In genomic region chr17:36158264-36158663, GRCm38 (mm10) we compare ENCODE assay signal across 11 mouse cellular contexts. TPM values are rescaled to one million over a fixed set of nuclear protein-coding genes. Genes with fewer than 3 reads are reported as not detected.
DNase-seq lines count a peak whose midpoint lies in the region; ATAC-seq and TF ChIP-seq lines count a peak whose summit lies in the region.
"Not testable (repeated sequence)": the region's sequence is repeated elsewhere in the genome, so short reads cannot be mapped to it uniquely, and the experiment has no call there.
"Had no signal": no experiment of that assay in that cellular context is flagged by ENCODE, and none has a peak within 500 bp of the region (broad histone marks: within the 10 kb centered on the region; RNA-seq: fewer than 3 reads in every experiment).

No protein-coding gene starts in this region.

- H3K36me3 ChIP-seq in embryonic facial prominence, embryonic 10.5 days (replicated peaks); forebrain, embryonic 14.5 days (ENCODE audit: control insufficient read depth, insufficient read depth, low read length); heart, embryonic 14.5 days (ENCODE audit: control insufficient read depth, insufficient read depth, low read length); hindbrain, embryonic 15.5 days; kidney, embryonic 16.5 days (ENCODE audit: insufficient read depth, low read length); lung, embryonic 15.5 days; midbrain, embryonic 16.5 days (ENCODE audit: control insufficient read depth, insufficient read depth, low read length); stomach, postnatal 0 days (ENCODE audit: control insufficient read depth, insufficient read depth, low read length): not testable (repeated sequence)

- peak overlapping the region; percentile 49; the same call in 1 of the 2 replicates for H3K4me3 ChIP-seq in embryonic facial prominence, embryonic 10.5 days
- 0 out of 2 replicates have a peak overlapping the region, but pooled peaks have one; percentile 20 for H3K4me3 ChIP-seq in forebrain, embryonic 14.5 days (ENCODE audit: low read depth, low read length)
- H3K4me3 ChIP-seq in heart, embryonic 14.5 days (ENCODE audit: control insufficient read depth in 1 of 2, insufficient read depth in 1 of 2, low read depth in 1 of 2, low read length in 2 of 2): peak overlapping the region; percentile 31 to 40
- peak overlapping the region; percentile 22 for H3K4me3 ChIP-seq in hindbrain, embryonic 15.5 days
- peak overlapping the region; percentile 33; the same call in 1 of the 2 replicates for H3K4me3 ChIP-seq in kidney, embryonic 16.5 days (ENCODE audit: low read length)
- H3K4me3 ChIP-seq in lung, embryonic 15.5 days: peak overlapping the region; percentile 41
- peak overlapping the region; percentile 29; the same call in 1 of the 2 replicates for H3K4me3 ChIP-seq in midbrain, embryonic 16.5 days (ENCODE audit: low read depth, low read length)
- H3K4me3 ChIP-seq in stomach, postnatal 0 days (ENCODE audit: low read depth, low read length): 0 out of 2 replicates have a peak overlapping the region, but pooled peaks have one; percentile 17

- not testable (repeated sequence) for TF ChIP-seq EP300 in stomach, postnatal 0 days (optimal IDR thresholded peaks at IDR 0.05)

- not testable (repeated sequence) for ATAC-seq in forebrain, embryonic 14.5 days; heart, embryonic 14.5 days (ENCODE audit: insufficient number of reproducible peaks, insufficient read depth, low FRiP score, low read depth); hindbrain, embryonic 15.5 days (ENCODE audit: low FRiP score, low read depth); kidney, embryonic 16.5 days (ENCODE audit: low FRiP score, low TSS enrichment); lung, embryonic 15.5 days (ENCODE audit: borderline replicate concordance, extremely low read depth, low FRiP score, low TSS enrichment); midbrain, embryonic 16.5 days; stomach, postnatal 0 days (ENCODE audit: low FRiP score, low TSS enrichment)

- TF ChIP-seq CTCF in stomach, postnatal 0 days (IDR thresholded peaks at IDR 0.05; ENCODE audit: low read depth): not testable (repeated sequence)

- peak overlapping the region; percentile 38 for H3K4me2 ChIP-seq in forebrain, embryonic 14.5 days (ENCODE audit: low read length)
- H3K4me2 ChIP-seq in heart, embryonic 14.5 days (ENCODE audit: low read length): peak overlapping the region; percentile 64
- peak overlapping the region; percentile 61 for H3K4me2 ChIP-seq in hindbrain, embryonic 15.5 days
- not testable (repeated sequence) for H3K4me2 ChIP-seq in kidney, embryonic 16.5 days (replicated peaks; ENCODE audit: low read depth, low read length)
- peak overlapping the region; percentile 59 for H3K4me2 ChIP-seq in lung, embryonic 15.5 days
- peak overlapping the region; percentile 57 for H3K4me2 ChIP-seq in midbrain, embryonic 16.5 days (ENCODE audit: low read length)
- H3K4me2 ChIP-seq in stomach, postnatal 0 days (replicated peaks; ENCODE audit: low read depth): 0 out of 2 replicates have a peak overlapping the region, but pooled peaks have one; percentile 47

- H3K27ac ChIP-seq in embryonic facial prominence, embryonic 10.5 days (replicated peaks); forebrain, embryonic 14.5 days (ENCODE audit: low read depth, low read length); heart, embryonic 14.5 days (replicated peaks in 1 of 2; ENCODE audit: control insufficient read depth in 1 of 2, insufficient read depth in 1 of 2, low read depth in 2 of 2, low read length in 2 of 2); hindbrain, embryonic 15.5 days (replicated peaks); kidney, embryonic 16.5 days (ENCODE audit: low read length); midbrain, embryonic 16.5 days (ENCODE audit: low read length); stomach, postnatal 0 days (replicated peaks): not testable (repeated sequence)
- peak overlapping the region; percentile 69; the same call in 1 of the 2 replicates for H3K27ac ChIP-seq in lung, embryonic 15.5 days

- not testable (repeated sequence) for H3K4me1 ChIP-seq in embryonic facial prominence, embryonic 10.5 days; forebrain, embryonic 14.5 days (ENCODE audit: control insufficient read depth, insufficient read depth, low read length); heart, embryonic 14.5 days (ENCODE audit: control insufficient read depth in 2 of 2, insufficient read depth in 2 of 2, low read length in 2 of 2); kidney, embryonic 16.5 days (ENCODE audit: insufficient read depth, low read length); lung, embryonic 15.5 days; midbrain, embryonic 16.5 days (ENCODE audit: control insufficient read depth, insufficient read depth, low read length); stomach, postnatal 0 days (replicated peaks; ENCODE audit: control insufficient read depth, insufficient read depth)
- peaks cover 10% of the 10 kb centered on the region for H3K4me1 ChIP-seq in hindbrain, embryonic 15.5 days (replicated peaks)

- not testable (repeated sequence) for H3K9me3 ChIP-seq in embryonic facial prominence, embryonic 10.5 days; forebrain, embryonic 14.5 days (replicated peaks; ENCODE audit: control insufficient read depth, low read length); heart, embryonic 14.5 days (ENCODE audit: control insufficient read depth, low read length); hindbrain, embryonic 15.5 days; kidney, embryonic 16.5 days (ENCODE audit: low read length); lung, embryonic 15.5 days; midbrain, embryonic 16.5 days (replicated peaks; ENCODE audit: control insufficient read depth, low read length, poor library complexity, severe bottlenecking); stomach, postnatal 0 days (ENCODE audit: control insufficient read depth, low read length)

- H3K27me3 ChIP-seq in embryonic facial prominence, embryonic 10.5 days (replicated peaks; ENCODE audit: low read depth, poor library complexity, severe bottlenecking): peaks cover 99% of the 10 kb centered on the region
- H3K27me3 ChIP-seq in forebrain, embryonic 14.5 days (replicated peaks; ENCODE audit: control insufficient read depth, insufficient read depth, low read length): peaks cover 33% of the 10 kb centered on the region
- H3K27me3 ChIP-seq in heart, embryonic 14.5 days (ENCODE audit: control insufficient read depth, insufficient read depth, low read length): peaks cover 71% of the 10 kb centered on the region
- H3K27me3 ChIP-seq in hindbrain, embryonic 15.5 days: peaks cover 73% of the 10 kb centered on the region
- H3K27me3 ChIP-seq in kidney, embryonic 16.5 days (ENCODE audit: insufficient read depth, low read length): peaks cover 67% of the 10 kb centered on the region
- peaks cover 47% of the 10 kb centered on the region for H3K27me3 ChIP-seq in lung, embryonic 15.5 days
- peaks cover 38% of the 10 kb centered on the region for H3K27me3 ChIP-seq in midbrain, embryonic 16.5 days (ENCODE audit: control insufficient read depth, insufficient read depth, low read depth, low read length)
- H3K27me3 ChIP-seq in stomach, postnatal 0 days (ENCODE audit: control insufficient read depth, insufficient read depth, low read length): not testable (repeated sequence)

- H3K9ac ChIP-seq in forebrain, embryonic 14.5 days (ENCODE audit: low read length); heart, embryonic 14.5 days (ENCODE audit: low read length); hindbrain, embryonic 15.5 days; kidney, embryonic 16.5 days (replicated peaks; ENCODE audit: low read length); midbrain, embryonic 16.5 days (ENCODE audit: low read depth, low read length); stomach, postnatal 0 days (ENCODE audit: low read length): not testable (repeated sequence)
- H3K9ac ChIP-seq in lung, embryonic 15.5 days: peak overlapping the region; percentile 41; the same call in 1 of the 2 replicates

- DNase-seq in embryonic facial prominence, embryonic 10.5 days (ENCODE audit: low spot score); forebrain, embryonic 14.5 days (ENCODE audit: low spot score); stomach, postnatal 0 days (ENCODE audit: low spot score): not testable (repeated sequence)

- 13% methylated on average over 11 of the region's 11 CpGs for WGBS in embryonic facial prominence, embryonic 10.5 days
- 8% methylated on average over 11 of the region's 11 CpGs for WGBS in forebrain, embryonic 14.5 days
- WGBS in heart, embryonic 14.5 days: 13% methylated on average over 11 of the region's 11 CpGs
- WGBS in hindbrain, embryonic 15.5 days: 10% methylated on average over 11 of the region's 11 CpGs
- WGBS in kidney, embryonic 16.5 days: 9% methylated on average over 11 of the region's 11 CpGs
- 7% methylated on average over 11 of the region's 11 CpGs for WGBS in lung, embryonic 15.5 days
- 11% methylated on average over 11 of the region's 11 CpGs for WGBS in midbrain, embryonic 16.5 days
- whole genome bisulfite sequencing in stomach, postnatal 0 days: 15% methylated on average over 11 of the region's 11 CpGs

RNA-seq across cellular contexts. Expression of gene Gm8909, which starts 10.1 kb away (rescaled TPM):
- polyA plus RNA-seq in embryonic facial prominence, embryonic 10.5 days (2016; fragmentation: Nextera tagmentation; extraction: Ambion mirVana): 0.11 TPM in 1 of 2 replicates, not detected in the other
- polyA plus RNA-seq in forebrain, embryonic 14.5 days (2014; fragmentation: Nextera tagmentation; extraction: Ambion mirVana): not detected in 2 replicates
- polyA plus RNA-seq in heart, embryonic 14.5 days (2014; fragmentation: Nextera tagmentation; extraction: Ambion mirVana): not detected in 2 replicates
- polyA plus RNA-seq in hindbrain, embryonic 15.5 days (2015; fragmentation: Nextera tagmentation; extraction: Ambion mirVana): not detected in 2 replicates
- polyA plus RNA-seq in kidney, embryonic 16.5 days (2015; fragmentation: Nextera tagmentation; extraction: Ambion mirVana): 0.56 TPM in 1 of 2 replicates, not detected in the other
- 35.2 and 39.5 TPM in 2 replicates for polyA plus RNA-seq in lung, embryonic 15.5 days (2015; fragmentation: Nextera tagmentation; extraction: Ambion mirVana)
- polyA plus RNA-seq in midbrain, embryonic 16.5 days (2015; fragmentation: Nextera tagmentation; extraction: Ambion mirVana): not detected in 2 replicates
- polyA plus RNA-seq in stomach, postnatal 0 days (2015; fragmentation: Nextera tagmentation; extraction: Ambion mirVana): 0.16 and 0.22 TPM in 2 replicates
- polyA plus RNA-seq: cerebellum, adult 2 months; liver, embryonic 14.5 days; neural tube, embryonic 14.5 days had no signal

RNA-seq across cellular contexts. Expression of gene Gm7030, which starts 29.0 kb away (rescaled TPM):
- polyA plus RNA-seq in embryonic facial prominence, embryonic 10.5 days (2016; fragmentation: Nextera tagmentation; extraction: Ambion mirVana): not detected in 2 replicates
- not detected in 2 replicates for polyA plus RNA-seq in forebrain, embryonic 14.5 days (2014; fragmentation: Nextera tagmentation; extraction: Ambion mirVana)
- not detected in 2 replicates for polyA plus RNA-seq in heart, embryonic 14.5 days (2014; fragmentation: Nextera tagmentation; extraction: Ambion mirVana)
- polyA plus RNA-seq in hindbrain, embryonic 15.5 days (2015; fragmentation: Nextera tagmentation; extraction: Ambion mirVana): not detected in 2 replicates
- not detected in 2 replicates for polyA plus RNA-seq in kidney, embryonic 16.5 days (2015; fragmentation: Nextera tagmentation; extraction: Ambion mirVana)
- 0.19 TPM in 1 of 2 replicates, not detected in the other for polyA plus RNA-seq in lung, embryonic 15.5 days (2015; fragmentation: Nextera tagmentation; extraction: Ambion mirVana)
- not detected in 2 replicates for polyA plus RNA-seq in midbrain, embryonic 16.5 days (2015; fragmentation: Nextera tagmentation; extraction: Ambion mirVana)
- polyA plus RNA-seq in stomach, postnatal 0 days (2015; fragmentation: Nextera tagmentation; extraction: Ambion mirVana): not detected in 2 replicates
- polyA plus RNA-seq: cerebellum, adult 2 months; liver, embryonic 14.5 days; neural tube, embryonic 14.5 days had no signal

RNA-seq across cellular contexts. Expression of gene H2-T3, which starts 31.8 kb away (rescaled TPM):
- polyA plus RNA-seq in embryonic facial prominence, embryonic 10.5 days (2016; fragmentation: Nextera tagmentation; extraction: Ambion mirVana): not detected in 2 replicates
- polyA plus RNA-seq in forebrain, embryonic 14.5 days (2014; fragmentation: Nextera tagmentation; extraction: Ambion mirVana): not detected in 2 replicates
- not detected in 2 replicates for polyA plus RNA-seq in heart, embryonic 14.5 days (2014; fragmentation: Nextera tagmentation; extraction: Ambion mirVana)
- not detected in 2 replicates for polyA plus RNA-seq in hindbrain, embryonic 15.5 days (2015; fragmentation: Nextera tagmentation; extraction: Ambion mirVana)
- polyA plus RNA-seq in kidney, embryonic 16.5 days (2015; fragmentation: Nextera tagmentation; extraction: Ambion mirVana): not detected in 2 replicates
- 0.59 and 0.71 TPM in 2 replicates for polyA plus RNA-seq in lung, embryonic 15.5 days (2015; fragmentation: Nextera tagmentation; extraction: Ambion mirVana)
- not detected in 2 replicates for polyA plus RNA-seq in midbrain, embryonic 16.5 days (2015; fragmentation: Nextera tagmentation; extraction: Ambion mirVana)
- 0.04 TPM in 1 of 2 replicates, not detected in the other for polyA plus RNA-seq in stomach, postnatal 0 days (2015; fragmentation: Nextera tagmentation; extraction: Ambion mirVana)
- polyA plus RNA-seq: cerebellum, adult 2 months; liver, embryonic 14.5 days; neural tube, embryonic 14.5 days had no signal

RNA-seq across cellular contexts. Expression of gene Gm19684, which starts 36.8 kb away (rescaled TPM):
- not detected in 2 replicates for polyA plus RNA-seq in embryonic facial prominence, embryonic 10.5 days (2016; fragmentation: Nextera tagmentation; extraction: Ambion mirVana)
- polyA plus RNA-seq in forebrain, embryonic 14.5 days (2014; fragmentation: Nextera tagmentation; extraction: Ambion mirVana): not detected in 2 replicates
- polyA plus RNA-seq in heart, embryonic 14.5 days (2014; fragmentation: Nextera tagmentation; extraction: Ambion mirVana): not detected in 2 replicates
- not detected in 2 replicates for polyA plus RNA-seq in hindbrain, embryonic 15.5 days (2015; fragmentation: Nextera tagmentation; extraction: Ambion mirVana)
- not detected in 2 replicates for polyA plus RNA-seq in kidney, embryonic 16.5 days (2015; fragmentation: Nextera tagmentation; extraction: Ambion mirVana)
- not detected in 2 replicates for polyA plus RNA-seq in lung, embryonic 15.5 days (2015; fragmentation: Nextera tagmentation; extraction: Ambion mirVana)
- polyA plus RNA-seq in midbrain, embryonic 16.5 days (2015; fragmentation: Nextera tagmentation; extraction: Ambion mirVana): not detected in 2 replicates
- polyA plus RNA-seq in stomach, postnatal 0 days (2015; fragmentation: Nextera tagmentation; extraction: Ambion mirVana): not detected in 2 replicates
- polyA plus RNA-seq: cerebellum, adult 2 months; liver, embryonic 14.5 days; neural tube, embryonic 14.5 days had no signal

Comparison
In these comparisons a context has a peak if more than half of its experiments do, and no peak if none do; other contexts are left out.
1. RNA of gene Gm8909, which starts 10.1 kb away (polyA plus RNA-seq): 35.2 to 39.5 TPM in lung, embryonic 15.5 days; 0.56 TPM in kidney, embryonic 16.5 days, 0.16 to 0.22 TPM in stomach, postnatal 0 days, 0.11 TPM in embryonic facial prominence, embryonic 10.5 days, not detected in forebrain, embryonic 14.5 days, not detected in heart, embryonic 14.5 days, not detected in hindbrain, embryonic 15.5 days and not detected in midbrain, embryonic 16.5 days; every median in the first group is over 10 times any median in the second.
2. Peak in every context shown above with its lines, with median percentiles within 50 percentile points of each other: H3K4me3 ChIP-seq.